Mouse (Mus musculus) liver, embryonic 14.5 days (tissue): ENCODE measurements around the gene Plgrkt.

Source experiments
- CTCF ChIP-seq: IDR thresholded peaks from 2 replicates; pipeline ENCODE4 v1.5.1; 2016; ENCODE audit warnings: antibody characterized with exemption, low read depth, control low read depth
- EP300 ChIP-seq: IDR thresholded peaks from 2 replicates; pipeline ENCODE4 v1.6.1; 2016; ENCODE audit warnings: antibody characterized with exemption, low read depth

GRCm38 (mm10) chr19:29373438-29373837 lies 6.2 kb upstream of the Plgrkt start:
- TF ChIP-seq CTCF: no peak
- TF ChIP-seq EP300: no peak
